24 mouse cellular contexts compared by ENCODE assay signal in genomic region chr11:89236904-89237303, GRCm38 (mm10).
DNase-seq lines count a peak whose midpoint lies in the region; ATAC-seq and TF ChIP-seq lines count a peak whose summit lies in the region.
"Had no signal": no experiment of that assay in that cellular context is flagged by ENCODE, and none has a peak within 500 bp of the region (broad histone marks: within the 10 kb centered on the region; RNA-seq: fewer than 3 reads in every experiment).

No protein-coding gene starts in this region.

- H3K4me1 ChIP-seq in CH12.LX (ENCODE audit: control insufficient read depth in 1 of 2, insufficient read depth in 2 of 2) = peaks cover 0 to 14% of the 10 kb centered on the region in 2 experiments; a peak in 2 of 4 replicates
- H3K4me1 ChIP-seq in thymus, adult 2 months (replicated peaks; ENCODE audit: control insufficient read depth, insufficient read depth, low read length) = no peaks in the 10 kb centered on the region
- H3K4me1 ChIP-seq: forebrain, embryonic 10.5 days had no signal

- TF ChIP-seq POLR2A in CH12.LX (IDR thresholded peaks at IDR 0.05; ENCODE audit: low read depth, low read length) = no peak
- no peak for TF ChIP-seq POLR2A in thymus, adult 2 months (IDR thresholded peaks at IDR 0.05; ENCODE audit: control insufficient read depth, extremely low read depth, insufficient read depth, low read length, poor library complexity)

- H3K27ac ChIP-seq in CH12.LX (ENCODE audit: insufficient read depth, low read depth) = no peak overlapping the region
- H3K27ac ChIP-seq in thymus, adult 2 months (ENCODE audit: control insufficient read depth, insufficient read depth, low read length) = no peak overlapping the region
- H3K27ac ChIP-seq: embryonic facial prominence, embryonic 13.5 days; embryonic facial prominence, embryonic 15.5 days; forebrain, embryonic 10.5 days; forebrain, embryonic 12.5 days; forebrain, embryonic 15.5 days had no signal

- peak; percentile 11 for DNase-seq in CH12.LX (ENCODE audit: extremely low read depth)
- no peak for DNase-seq in adrenal gland, postnatal 36 days
- DNase-seq in embryo, embryonic 10 days (ENCODE audit: low spot score) = no peak
- no peak for DNase-seq in thymus, adult 2 months
- DNase-seq: adrenal gland, adult 2 months; adrenal gland, postnatal 10 days; adrenal gland, postnatal 25 days; B cell, adult 2 months; cerebellum, adult 11-12 months; cerebellum, adult 2 months; cerebellum, adult 9-10 months; cerebellum, postnatal 10 days; cerebellum, postnatal 25 days; embryo, embryonic 11 days; forebrain, postnatal 0 days had no signal

- no peak for TF ChIP-seq EP300 in CH12.LX (IDR thresholded peaks at IDR 0.05; ENCODE audit: low read length)

- TF ChIP-seq RAD21 in CH12.LX (IDR thresholded peaks at IDR 0.05; ENCODE audit: low read depth, low read length) = no peak

- no peaks in the 10 kb centered on the region for H3K27me3 ChIP-seq in CH12.LX (replicated peaks)
- H3K27me3 ChIP-seq in thymus, adult 2 months (ENCODE audit: control insufficient read depth, insufficient read depth, low read length) = no peaks in the 10 kb centered on the region
- H3K27me3 ChIP-seq: embryonic facial prominence, embryonic 13.5 days; embryonic facial prominence, embryonic 15.5 days; forebrain, embryonic 12.5 days; forebrain, embryonic 15.5 days had no signal

- ATAC-seq in granulocyte monocyte progenitor cell, adult 5-6 weeks (replicated peaks; ENCODE audit: poor library complexity, severe bottlenecking) = peak; percentile 87
- ATAC-seq in megakaryocyte progenitor cell, adult 5-6 weeks (replicated peaks; ENCODE audit: poor library complexity) = peak; percentile 66
- ATAC-seq: CD4-positive, CD25-positive, alpha-beta regulatory T cell, adult 4 months; forebrain, embryonic 15.5 days; forebrain, postnatal 0 days had no signal

- no peak overlapping the region for H3K4me3 ChIP-seq in CH12.LX (replicated peaks in 1 of 3; ENCODE audit: low read depth in 2 of 3, low read length in 2 of 3, poor library complexity in 1 of 3)
- no peak overlapping the region for H3K4me3 ChIP-seq in thymus, adult 2 months (ENCODE audit: control insufficient read depth, insufficient read depth, low read length)
- H3K4me3 ChIP-seq: embryonic facial prominence, embryonic 13.5 days; embryonic facial prominence, embryonic 15.5 days; erythroblast, embryonic 14.5 days; forebrain, embryonic 10.5 days; forebrain, embryonic 12.5 days; forebrain, embryonic 15.5 days had no signal

- H3K9ac ChIP-seq in CH12.LX (ENCODE audit: insufficient read depth, low read depth) = no peak overlapping the region
- H3K9ac ChIP-seq: embryonic facial prominence, embryonic 13.5 days; embryonic facial prominence, embryonic 15.5 days; forebrain, embryonic 12.5 days; forebrain, embryonic 15.5 days; forebrain, postnatal 0 days had no signal

- no peaks in the 10 kb centered on the region for H3K79me2 ChIP-seq in CH12.LX (replicated peaks; ENCODE audit: control insufficient read depth, extremely low read depth, insufficient read depth, poor library complexity, severe bottlenecking)

- no peak for TF ChIP-seq CTCF in CH12.LX (conservative IDR thresholded peaks at IDR 0.05 in 1 of 2, IDR thresholded peaks at IDR 0.05 in 1 of 2; ENCODE audit: low read depth in 2 of 2, low read length in 2 of 2)
- no peak for TF ChIP-seq CTCF in thymus, adult 2 months (IDR thresholded peaks at IDR 0.05; ENCODE audit: borderline replicate concordance, control insufficient read depth, extremely low read depth, insufficient read depth, low read length, poor library complexity)

- H3K4me2 ChIP-seq in CH12.LX (ENCODE audit: insufficient read depth, low read depth, poor library complexity, severe bottlenecking) = no peak overlapping the region
- H3K4me2 ChIP-seq: embryonic facial prominence, embryonic 13.5 days; embryonic facial prominence, embryonic 15.5 days; forebrain, embryonic 12.5 days; forebrain, embryonic 15.5 days had no signal

- 80% methylated on average over 3 of the region's 3 CpGs for WGBS in thymus, adult 2 months

- in situ Hi-C loops in CH12.LX (cut with MboI; ENCODE audit: low pct_ligation_motif_present, low pct_unique_long_range_greater_than_20kb, low sequenced_read_pairs) = no loop called here

- H3K36me3 ChIP-seq in CH12.LX (replicated peaks in 1 of 2; ENCODE audit: control insufficient read depth in 1 of 2, insufficient read depth in 1 of 2, low read length in 1 of 2) = no peaks in the 10 kb centered on the region
- no peaks in the 10 kb centered on the region for H3K36me3 ChIP-seq in thymus, adult 2 months (ENCODE audit: control insufficient read depth, insufficient read depth, low read length)
- H3K36me3 ChIP-seq: embryonic facial prominence, embryonic 13.5 days; embryonic facial prominence, embryonic 15.5 days; forebrain, embryonic 10.5 days; forebrain, embryonic 12.5 days; forebrain, embryonic 15.5 days had no signal

- dilution Hi-C loops in CH12.LX (cut with MboI; ENCODE audit: extremely low pct_ligation_motif_present, extremely low pct_unique_long_range_greater_than_20kb, low sequenced_read_pairs) = no loop called here

- peaks cover 3% of the 10 kb centered on the region for H3K9me3 ChIP-seq in CH12.LX (replicated peaks; ENCODE audit: low read length)
- H3K9me3 ChIP-seq: embryonic facial prominence, embryonic 13.5 days; embryonic facial prominence, embryonic 15.5 days; forebrain, embryonic 10.5 days; forebrain, embryonic 12.5 days; forebrain, embryonic 15.5 days had no signal

TF ChIP-seq in CH12.LX, 34 proteins besides CTCF, POLR2A, EP300 and RAD21:
- TF ChIP-seq MAZ (IDR thresholded peaks at IDR 0.05; ENCODE audit: low read depth, low read length) = no peak
- no peak for TF ChIP-seq USF2 (conservative IDR thresholded peaks at IDR 0.05; ENCODE audit: low read depth, low read length)
- TF ChIP-seq MAX (IDR thresholded peaks at IDR 0.05; ENCODE audit: low read length) = no peak
- TF ChIP-seq UBTF (IDR thresholded peaks at IDR 0.05; ENCODE audit: low read depth, low read length) = no peak
- TF ChIP-seq MYC (IDR thresholded peaks at IDR 0.05; ENCODE audit: low read depth, low read length) = no peak
- TF ChIP-seq NRF1 (IDR thresholded peaks at IDR 0.05; ENCODE audit: low read depth, low read length) = no peak
- TF ChIP-seq ETS1 (conservative IDR thresholded peaks at IDR 0.05; ENCODE audit: low read depth, low read length) = no peak
- no peak for TF ChIP-seq CHD2 (IDR thresholded peaks at IDR 0.05; ENCODE audit: low read length)
- no peak for TF ChIP-seq E2F4 (IDR thresholded peaks at IDR 0.05; ENCODE audit: insufficient replicate concordance, low read depth, low read length)
- TF ChIP-seq JUND (conservative IDR thresholded peaks at IDR 0.05; ENCODE audit: low read depth, low read length) = no peak
